Mouse (Mus musculus) embryo, embryonic 11 days (tissue): ENCODE measurements around the gene Mxra8.

Experiments
- DNase-seq: peaks from one replicate; pipeline ENCODE4 v3.0.0-alpha.2; 2015

Gene Mxra8

DNA sequence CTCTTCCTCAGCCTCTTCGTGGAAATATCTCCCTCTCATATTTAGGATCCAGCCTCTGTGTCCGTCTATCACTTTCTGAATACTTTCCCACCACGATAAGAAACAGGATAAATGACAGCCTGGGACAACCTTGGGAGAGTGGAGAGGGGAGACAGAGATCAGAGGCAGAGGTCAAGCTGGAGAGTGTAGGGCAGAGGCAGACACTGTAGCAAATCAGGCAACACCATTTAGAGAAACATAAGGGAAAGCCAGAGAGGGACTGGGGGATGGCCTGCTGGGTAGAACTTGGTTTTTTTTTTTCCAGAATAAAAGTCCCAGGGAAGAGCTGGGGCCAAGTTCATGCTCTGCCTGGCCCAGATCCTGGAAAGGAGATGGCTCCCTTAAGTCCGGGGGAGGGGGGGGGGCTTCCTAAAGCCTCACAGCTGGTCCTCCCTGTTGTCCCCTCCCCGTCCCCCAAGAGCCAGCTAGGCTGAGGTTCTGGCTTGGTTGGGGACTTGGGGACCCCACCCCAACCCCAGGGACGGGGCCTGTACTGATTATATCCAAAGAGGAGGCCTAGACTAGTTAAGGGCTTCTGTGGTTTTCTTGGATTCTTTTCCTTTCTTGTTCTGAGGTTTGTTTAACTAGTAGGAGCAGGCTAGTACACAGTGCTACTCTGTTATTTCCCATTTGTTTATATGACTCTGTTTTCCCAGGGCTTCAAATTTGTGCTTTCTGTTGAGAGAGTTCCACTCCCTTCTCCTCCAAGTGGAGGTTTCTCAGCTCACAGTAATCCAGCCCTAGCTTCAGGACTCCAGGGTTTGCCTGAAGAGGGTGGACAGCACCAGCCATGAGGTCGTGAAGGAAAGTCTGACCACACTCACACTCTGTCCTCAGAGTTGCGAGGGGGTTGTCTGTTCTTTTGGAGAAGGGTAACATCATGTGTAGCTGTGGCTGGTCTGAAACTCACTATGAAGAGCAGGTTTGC, 1.0 kb upstream of the Mxra8 start:
- DNase-seq, result no peak

DNA sequence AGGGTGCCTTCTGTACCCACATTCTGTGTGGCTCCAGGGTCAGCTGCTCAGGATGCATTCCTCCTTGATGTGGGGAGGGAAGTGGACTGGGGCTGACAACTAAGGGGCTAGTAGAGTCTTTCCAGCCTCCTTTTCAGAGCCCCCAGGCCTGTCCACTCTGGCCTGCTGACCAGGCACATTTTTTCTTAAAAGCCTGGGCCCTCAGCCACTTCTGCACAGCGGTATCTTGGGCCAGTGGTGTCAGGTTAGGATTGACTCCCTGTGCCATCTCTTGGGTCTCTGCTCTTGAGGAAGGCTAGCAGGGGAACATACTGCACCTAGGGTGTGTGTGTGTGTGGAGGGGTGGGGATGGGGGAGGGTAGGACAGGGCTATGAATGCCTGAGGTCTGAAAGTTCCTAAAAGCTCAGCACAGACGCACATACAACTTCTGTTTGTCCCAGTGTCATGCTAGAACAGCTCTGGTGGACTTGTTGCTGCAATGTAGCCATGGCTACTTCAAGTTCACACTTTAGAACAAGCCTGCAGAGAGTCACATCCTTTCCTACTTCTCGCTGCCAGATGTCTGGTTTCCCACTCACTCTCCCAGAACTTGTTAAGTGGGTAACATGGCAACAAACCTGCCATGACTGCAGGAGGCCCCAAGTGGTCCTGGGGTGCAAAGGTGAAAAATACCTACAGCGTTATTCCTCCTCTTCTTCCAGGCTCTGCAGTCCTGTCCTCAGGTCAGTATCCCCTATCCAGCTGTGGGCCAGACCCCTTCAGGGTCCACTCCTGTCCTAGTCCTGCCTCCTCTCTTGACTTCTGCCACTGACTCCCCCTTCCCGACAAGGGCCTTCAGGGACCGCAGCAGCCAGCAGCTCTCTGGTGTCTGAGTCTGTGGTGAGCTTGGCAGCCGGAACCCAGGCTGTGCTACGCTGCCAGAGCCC, 859 bp downstream of the Mxra8 start:
- DNase-seq, result no peak

DNA sequence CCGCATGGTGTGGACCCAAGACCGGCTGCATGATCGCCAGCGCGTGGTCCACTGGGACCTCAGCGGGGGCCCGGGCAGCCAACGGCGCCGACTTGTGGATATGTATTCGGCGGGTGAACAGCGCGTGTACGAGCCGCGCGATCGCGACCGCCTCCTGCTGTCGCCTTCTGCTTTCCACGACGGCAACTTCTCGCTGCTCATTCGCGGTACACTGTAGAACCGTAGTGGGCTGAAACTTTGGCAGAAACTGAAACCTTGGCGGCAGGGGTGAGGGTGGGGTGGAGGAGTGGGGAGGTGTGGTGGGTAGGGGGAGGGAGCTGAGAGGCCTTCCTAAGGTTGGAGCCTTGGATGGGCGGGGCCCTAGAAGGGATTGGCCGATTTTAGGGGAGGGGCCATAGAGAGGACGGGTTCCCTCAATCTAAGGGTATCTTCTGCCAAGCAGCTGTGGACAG, 1.5 kb downstream of the Mxra8 start:
- DNase-seq, result peak; percentile 78

DNA sequence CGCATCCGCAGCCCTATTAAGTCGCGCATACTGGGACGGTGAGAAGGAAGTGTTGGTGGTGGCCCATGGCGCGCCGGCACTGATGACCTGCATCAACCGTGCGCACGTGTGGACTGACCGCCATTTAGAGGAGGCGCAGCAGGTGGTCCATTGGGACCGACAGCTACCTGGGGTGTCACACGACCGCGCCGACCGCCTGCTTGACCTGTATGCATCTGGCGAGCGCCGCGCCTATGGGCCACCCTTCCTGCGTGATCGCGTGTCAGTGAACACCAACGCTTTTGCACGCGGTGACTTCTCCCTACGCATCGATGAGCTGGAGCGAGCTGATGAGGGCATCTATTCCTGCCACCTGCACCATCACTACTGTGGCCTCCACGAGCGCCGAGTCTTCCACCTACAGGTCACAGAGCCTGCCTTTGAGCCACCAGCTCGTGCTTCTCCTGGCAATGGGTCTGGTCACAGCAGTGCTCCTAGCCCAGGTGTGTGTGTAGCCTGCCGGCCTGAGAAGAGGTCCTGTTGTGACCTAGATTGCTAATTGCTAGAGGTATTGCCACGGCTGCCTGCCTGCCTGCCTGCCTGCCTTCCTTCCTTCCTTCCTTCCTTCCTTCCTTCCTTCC, 2.3 kb downstream of the Mxra8 start:
- no peak for DNase-seq

DNA sequence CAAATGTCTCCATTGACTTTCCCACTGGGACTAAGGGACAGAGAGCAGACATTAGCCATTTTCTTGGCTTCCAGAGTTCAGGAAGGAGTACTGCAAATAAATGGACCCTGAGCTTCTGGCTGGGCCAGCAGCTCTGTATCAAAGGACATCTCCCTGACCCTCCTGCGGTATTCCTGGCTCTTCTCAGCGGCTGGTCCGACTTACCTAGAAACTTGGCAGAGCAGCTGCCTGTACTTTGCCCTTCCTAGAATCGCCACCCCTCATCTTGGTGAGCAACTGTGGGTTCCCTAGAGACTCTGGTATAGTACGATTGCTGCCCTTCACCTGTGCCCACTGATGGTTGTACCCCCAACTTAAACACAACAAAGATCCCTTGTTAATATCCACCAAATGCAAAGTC, 3.8 kb downstream of the Mxra8 start:
- no peak for DNase-seq

DNA sequence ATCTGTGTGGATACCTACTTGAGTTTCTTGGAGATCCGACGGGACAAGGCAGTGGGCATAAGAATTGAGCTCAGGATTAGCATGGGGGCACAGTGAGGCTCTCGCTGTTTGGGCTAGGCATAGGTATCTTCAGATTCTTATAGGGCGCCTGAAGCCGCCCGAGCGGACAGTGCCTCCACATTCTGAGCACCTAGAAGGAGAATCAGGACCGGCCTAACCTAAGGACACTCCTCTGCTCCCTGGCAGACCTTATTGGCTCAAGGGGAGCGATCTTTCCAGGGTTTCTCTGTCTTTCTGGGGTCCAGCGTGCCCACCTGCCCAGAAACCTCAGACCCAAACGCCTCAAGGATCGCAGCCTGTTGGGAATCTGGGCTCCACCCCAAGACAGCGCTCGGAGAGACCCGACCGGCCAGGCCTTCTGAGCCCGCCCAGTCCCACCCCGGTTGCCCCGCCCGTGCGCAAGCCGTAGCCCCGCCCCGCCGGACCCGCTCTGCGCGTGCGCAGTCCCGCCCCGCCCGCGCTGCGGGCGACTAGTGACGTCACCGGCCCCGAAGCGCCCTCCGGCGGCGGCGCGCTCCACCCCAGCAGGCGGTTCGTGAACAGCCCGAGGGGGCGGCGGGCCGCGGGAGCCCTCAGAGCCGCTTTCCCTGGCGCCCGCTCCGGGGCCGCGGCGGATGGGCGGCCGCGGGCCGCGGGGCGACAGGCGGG, 7.5 kb downstream of the Mxra8 start, which contains the start of gene Dvl1:
TSS of gene Dvl1 (plus strand) at position 532 of the 708 bp plus-strand sequence.
- peak; percentile 93 for DNase-seq

DNA sequence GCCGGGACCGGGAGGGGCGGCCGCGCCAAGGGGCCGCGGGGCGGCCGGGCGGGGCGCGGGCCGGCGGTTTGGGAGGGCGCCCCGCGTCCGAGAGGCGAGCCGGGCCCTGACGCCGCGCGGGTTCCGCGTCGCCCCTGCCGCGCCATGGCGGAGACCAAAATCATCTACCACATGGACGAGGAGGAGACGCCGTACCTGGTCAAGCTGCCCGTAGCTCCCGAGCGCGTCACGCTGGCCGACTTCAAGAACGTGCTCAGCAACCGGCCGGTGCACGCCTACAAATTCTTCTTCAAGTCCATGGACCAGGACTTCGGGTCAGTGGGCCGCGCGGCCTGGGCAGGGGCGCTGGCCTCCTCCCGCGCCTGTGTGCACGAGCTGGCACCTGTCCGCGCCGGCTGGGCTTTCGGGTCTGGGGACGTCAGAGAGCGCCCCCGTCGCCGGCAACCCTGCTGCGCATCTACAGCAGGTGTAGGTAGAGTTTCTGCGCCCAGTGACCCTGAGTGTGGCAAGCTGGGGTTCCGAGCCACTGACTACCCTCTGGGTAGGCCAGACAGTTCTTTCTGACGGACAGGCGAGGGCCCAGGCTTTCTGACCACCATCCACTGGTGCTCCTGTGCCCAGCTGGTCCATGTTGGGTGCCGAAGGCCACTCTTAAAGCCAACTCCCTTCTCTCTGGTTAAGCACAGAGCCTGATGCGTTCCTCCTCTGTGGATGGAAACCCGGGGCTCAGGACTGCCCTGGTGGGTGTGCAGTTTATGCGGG, 8.3 kb downstream of the Mxra8 start:
- peak; percentile 55 for DNase-seq

DNA sequence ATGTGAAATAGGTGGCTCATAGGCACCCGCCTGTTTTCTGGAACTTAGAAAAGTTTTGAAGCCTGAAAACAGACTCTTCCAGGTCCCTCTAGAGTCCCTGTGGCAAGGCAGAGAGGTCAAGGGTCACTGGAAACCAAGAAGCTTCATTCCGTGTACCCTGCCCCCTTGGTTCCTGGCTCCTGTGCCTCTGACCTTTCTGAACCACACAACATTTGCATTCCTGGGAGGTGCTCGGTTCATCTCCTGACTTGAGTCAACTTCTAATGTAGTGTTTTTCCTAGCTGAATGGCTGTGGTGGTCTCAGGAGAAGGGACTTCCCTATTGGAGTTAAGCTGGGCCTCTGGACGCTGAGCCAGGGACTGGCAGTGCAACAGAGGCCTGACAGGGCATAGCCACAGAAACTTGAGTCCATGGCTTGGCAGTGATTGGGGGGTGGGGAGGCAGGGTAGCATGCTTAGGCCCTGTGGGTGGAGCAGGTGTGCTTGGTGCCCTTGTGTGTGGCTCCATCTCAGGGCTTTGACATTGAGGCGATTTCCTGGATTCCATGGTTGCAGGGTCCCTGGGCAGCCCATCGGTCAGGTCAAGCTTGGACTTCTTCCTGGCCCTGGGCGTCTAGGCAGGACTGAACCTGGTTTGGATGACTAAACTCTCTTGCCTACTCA, 9.1 kb downstream of the Mxra8 start:
- DNase-seq, result no peak

DNA sequence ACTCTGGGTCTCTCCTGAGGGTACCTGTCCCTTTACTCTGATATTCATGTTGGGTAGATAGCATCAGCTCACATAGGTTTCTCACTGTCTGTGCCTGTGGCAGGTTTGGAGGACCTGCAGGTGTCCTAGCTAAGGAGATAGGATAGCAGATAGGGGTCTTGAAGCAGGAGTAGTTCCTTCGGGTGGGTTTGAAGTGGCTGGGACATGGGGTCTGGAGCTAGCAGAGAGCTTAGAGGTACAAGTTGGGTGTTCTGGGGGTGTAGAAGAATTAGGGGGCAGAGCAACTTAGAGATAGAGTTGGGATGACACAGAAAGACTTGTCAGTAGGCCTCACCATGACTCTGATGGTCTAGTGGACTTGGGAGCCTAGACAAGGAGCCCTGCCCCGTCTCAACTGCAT, 9.9 kb downstream of the Mxra8 start:
- no peak for DNase-seq

DNA sequence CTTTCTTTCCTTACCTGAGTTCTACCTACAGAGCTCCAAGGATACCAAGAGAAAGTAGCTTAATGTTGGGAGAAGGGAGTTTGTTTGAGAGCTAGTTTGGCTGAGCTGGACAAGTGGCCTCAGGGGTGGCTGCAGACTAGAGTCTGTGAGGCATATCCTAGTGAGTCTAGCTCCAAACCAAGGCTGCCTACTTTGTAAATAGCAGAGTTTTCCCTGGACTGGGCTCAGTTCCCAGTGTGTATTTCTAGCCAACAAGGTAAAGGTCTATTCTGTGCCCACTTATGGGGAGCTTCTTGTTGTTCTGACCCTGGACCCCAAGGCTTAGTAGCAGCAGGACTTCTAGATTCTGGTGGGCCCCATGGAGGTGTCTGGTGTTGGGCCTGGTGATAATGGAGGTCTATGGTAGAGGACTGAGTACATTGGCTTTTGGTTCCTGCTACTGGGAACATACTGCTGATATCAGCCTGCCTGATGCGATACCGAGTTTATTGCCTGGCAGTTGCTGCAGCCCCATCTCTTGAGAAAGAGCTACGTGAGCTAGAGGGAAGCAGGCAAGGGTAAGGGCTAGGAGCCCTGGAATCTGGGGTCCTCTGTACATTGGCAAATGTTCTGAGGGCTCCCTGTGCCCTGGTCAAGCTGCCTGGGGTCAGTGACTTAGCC, 10.4 kb downstream of the Mxra8 start:
- no peak for DNase-seq

DNA sequence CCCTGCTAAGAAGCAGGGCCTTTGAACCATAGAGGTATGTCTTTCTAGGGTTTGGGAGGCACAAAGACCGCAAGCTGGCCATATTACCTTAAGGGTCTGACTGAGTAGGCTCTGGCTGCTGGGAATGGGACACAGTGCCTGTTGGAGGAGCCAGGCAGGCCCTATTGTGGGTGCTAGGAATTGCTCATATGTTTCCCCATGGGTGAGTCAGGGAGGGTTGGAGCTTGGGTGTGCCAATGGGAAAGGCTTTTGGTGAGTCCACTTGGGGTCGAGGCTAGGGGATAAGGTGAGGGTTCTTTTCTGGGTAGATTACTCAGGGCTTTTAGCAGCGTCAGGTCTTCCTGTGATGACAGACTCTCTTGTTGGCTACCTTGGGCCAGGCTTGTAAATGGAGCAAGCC, 11.9 kb downstream of the Mxra8 start:
- DNase-seq, result no peak

DNA sequence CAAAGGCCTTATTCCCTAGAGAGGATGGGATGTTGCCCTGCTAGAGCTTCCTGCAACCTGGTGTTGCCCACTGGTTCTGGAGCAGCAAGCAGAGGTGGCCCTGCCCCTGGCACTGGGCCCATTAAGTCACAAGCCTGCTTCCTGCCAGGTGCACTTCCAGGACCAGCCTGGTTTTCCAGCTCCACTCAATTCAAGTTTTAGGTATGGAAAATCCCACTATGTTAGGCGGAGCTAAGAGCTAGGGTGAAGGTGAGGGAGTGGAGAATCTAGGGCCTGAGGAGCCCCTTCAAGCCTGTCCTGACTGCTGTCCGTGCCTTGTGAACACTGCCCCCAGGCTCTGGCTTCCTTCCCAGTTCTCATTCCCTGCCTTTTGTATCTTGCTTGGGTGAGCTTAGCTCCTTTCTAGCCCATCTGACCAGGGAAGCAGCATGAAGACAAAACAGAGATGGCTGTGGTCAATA, 12.5 kb downstream of the Mxra8 start:
- no peak for DNase-seq

DNA sequence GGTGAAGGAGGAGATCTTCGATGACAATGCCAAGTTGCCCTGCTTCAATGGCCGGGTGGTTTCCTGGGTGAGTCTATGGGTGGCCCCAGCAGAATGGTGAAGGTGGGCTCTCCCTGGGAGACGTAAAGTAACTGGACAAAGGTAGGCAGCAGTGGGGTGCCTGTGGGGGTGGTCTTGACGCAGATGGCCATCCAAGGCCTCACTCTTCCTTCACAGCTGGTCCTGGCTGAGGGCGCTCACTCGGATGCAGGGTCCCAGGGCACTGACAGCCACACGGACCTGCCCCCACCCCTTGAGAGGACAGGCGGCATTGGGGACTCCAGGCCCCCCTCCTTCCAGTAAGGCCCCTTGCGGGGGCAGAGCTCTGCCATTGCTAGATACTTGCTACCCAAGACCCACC, 13.9 kb downstream of the Mxra8 start:
- DNase-seq, result no peak

DNA sequence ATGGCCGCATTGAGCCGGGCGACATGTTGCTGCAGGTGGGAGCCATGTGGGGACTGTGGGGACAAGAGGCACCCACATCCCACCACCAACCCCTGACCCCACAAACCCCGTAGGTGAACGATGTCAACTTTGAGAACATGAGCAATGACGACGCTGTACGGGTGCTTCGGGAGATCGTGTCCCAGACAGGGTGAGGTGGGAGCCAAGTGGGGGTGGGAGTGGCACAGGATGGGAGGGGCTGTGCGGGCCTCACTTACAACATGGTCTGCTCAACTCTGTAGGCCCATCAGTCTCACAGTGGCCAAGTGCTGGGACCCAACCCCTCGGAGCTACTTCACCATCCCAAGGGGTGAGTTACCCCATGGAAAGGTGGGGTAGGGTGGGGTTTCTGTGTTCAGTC, 15.5 kb downstream of the Mxra8 start:
- no peak for DNase-seq

DNA sequence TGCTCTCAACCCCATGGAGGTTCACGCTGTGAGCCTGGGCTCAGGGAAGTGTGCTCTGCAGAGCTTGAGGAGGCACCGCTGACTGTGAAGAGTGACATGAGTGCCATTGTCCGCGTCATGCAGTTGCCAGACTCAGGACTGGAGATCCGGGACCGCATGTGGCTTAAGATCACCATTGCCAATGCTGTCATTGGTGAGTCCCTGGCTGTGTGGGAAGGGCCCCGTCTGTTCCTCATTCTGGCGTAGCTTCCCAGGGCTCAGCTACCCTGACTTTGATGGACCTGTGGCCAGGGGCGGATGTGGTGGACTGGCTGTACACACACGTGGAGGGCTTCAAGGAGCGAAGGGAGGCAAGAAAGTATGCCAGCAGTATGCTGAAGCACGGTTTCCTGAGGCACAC, 16.6 kb downstream of the Mxra8 start:
- no peak for DNase-seq

DNA sequence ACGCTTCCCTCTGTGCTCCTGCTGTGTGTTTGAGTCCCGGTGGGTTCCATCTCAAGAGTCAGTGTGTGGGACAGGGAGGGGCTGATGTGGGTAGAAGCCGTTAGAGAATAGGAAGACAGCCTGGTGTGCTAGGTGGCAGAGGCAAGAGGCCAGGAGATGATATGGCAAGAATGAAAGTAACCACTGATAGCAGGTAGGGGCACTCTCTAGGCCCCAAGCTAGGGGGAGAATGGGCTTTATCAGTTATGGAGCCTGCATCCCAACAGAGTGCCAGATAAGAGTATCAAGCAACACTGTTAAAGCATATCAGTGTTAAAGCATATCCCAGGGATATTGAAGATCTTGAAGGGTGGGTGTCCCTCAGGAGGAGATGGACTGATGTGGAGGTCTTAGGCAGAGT, 17.4 kb downstream of the Mxra8 start:
- DNase-seq, result no peak

DNA sequence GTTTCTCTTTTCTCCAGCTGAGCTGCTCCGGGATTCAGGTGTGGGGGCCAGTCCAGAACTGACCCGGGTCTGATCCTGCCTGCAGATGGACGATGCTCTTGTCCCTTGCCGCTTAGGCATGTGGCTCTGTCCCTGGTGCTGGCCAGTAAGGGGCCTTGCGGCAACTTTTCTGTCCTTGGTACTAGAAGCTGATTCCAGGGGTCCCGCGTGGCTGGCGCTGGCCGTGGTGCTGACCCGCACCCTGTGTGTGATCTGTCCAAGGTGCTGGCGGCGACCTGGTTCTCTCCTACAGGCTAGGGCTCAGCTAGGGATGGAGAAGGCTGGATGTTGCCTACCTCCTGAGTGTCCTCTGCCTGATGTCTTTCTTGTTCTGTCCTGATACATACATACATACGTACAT, 19.8 kb downstream of the Mxra8 start:
- peak; percentile 85 for DNase-seq

DNA sequence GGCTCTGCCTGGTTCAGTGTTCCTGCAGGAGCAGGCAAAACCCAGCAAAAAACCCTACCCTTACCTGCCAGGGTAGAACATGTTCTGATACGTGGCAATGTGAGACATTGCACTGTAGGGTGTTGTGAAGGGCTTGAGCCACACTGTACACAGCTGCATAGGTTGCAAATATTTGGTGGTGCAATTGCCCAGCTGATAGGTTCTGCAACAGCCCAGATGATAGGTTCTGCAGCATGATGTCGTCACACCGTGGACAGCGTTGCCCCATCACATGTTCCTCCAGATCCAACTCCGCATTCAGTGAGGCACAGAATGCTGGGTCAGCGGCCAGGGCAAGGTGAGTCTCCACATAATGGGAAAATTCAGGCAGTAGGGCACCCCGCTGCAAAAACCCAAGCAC, 22.3 kb downstream of the Mxra8 start:
- DNase-seq, result no peak

DNA sequence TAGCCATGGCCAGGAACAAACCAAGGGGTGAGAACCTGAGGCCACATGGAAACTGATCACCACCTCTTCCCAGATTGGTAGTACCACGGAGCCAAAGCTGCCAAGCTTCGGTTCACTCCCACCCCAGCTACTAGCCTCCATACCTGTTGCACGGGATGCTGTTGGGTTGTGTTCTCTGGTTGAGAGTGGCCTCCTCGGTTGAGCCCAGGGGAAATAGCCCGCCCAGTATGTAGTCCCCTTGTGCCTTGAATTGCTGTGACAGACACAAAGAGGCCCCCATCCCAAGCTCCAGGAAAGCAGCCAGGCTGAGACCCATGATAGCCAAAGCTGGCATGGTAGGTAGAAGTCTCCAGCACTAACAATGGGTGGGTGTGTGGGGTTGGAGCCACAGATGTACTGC, 23.5 kb downstream of the Mxra8 start, which contains the start of gene Tas1r3:
TSS of gene Tas1r3 (minus strand) at position 362 of the 400 bp plus-strand sequence.
- DNase-seq, result no peak

DNA sequence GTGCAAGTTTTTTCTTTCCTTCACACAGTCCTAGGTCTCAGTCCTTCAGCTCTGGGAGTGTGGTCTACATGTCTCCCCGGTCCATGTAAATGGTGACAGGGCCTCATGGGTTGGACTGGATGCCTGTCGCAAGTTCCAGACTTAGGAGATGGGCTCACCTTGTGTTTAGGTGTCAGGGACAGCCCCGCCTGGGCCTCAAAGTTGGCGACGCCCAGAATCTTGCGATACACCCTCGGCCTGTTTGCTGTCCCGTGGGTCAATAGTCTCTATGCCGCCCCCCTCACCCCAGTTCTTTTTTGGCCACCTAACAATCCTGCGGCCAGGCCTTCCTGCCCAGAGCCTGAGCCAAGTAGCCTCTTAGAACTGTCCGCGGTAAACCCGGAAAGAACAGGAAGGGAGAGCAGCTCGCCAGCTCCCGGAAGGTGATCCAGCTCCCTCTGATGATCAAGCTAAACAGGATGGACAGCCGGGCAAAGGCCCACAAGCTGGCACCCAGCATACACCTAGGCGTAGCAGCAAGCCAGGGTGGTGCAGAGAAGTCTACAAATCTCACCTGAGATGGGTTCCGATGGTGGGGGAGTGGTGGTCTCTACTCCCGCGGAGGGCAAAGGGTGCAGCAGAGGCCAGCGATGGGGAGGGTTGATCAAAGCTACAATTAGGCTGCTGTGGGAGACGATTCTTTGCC, 29.3 kb downstream of the Mxra8 start:
- DNase-seq, result no peak
